Mouse (Mus musculus): ENCODE measurements around the gene Frem1. TPM values are rescaled to one million over a fixed set of nuclear protein-coding genes. Genes with fewer than 3 reads are reported as not detected.
A peak's percentile ranks its signal among the peaks of the same experiment; 100 is the strongest.

Gene Frem1
- polyA plus RNA-seq, 2 experiments: 12.8 to 16.6 TPM

- peaks cover 10% of the 10 kb centered on the region for H3K4me1 ChIP-seq (ENCODE audit: control insufficient read depth, insufficient read depth, low read length)
- H3K27me3 ChIP-seq (ENCODE audit: control insufficient read depth, insufficient read depth, low read length): no peaks in the 10 kb centered on the region
- H3K4me2 ChIP-seq (replicated peaks; ENCODE audit: low read depth, low read length, severe bottlenecking): no peak overlapping the region
- TF ChIP-seq POLR2A (IDR thresholded peaks at IDR 0.05; ENCODE audit: borderline replicate concordance, extremely low read depth, insufficient read depth, insufficient read length): no peak
- H3K9ac ChIP-seq (ENCODE audit: low read depth, low read length, severe bottlenecking): no peak overlapping the region
- H3K9me3 ChIP-seq (ENCODE audit: control insufficient read depth, low read length): no peaks in the 10 kb centered on the region
- H3K36me3 ChIP-seq (ENCODE audit: control insufficient read depth, insufficient read depth, low read length): no peaks in the 10 kb centered on the region
- no peak for DNase-seq (ENCODE audit: low spot score)
- 46% methylated on average over 3 of the region's 3 CpGs for WGBS
- ATAC-seq (ENCODE audit: low FRiP score, low read depth): no peak
- H3K27ac ChIP-seq (replicated peaks; ENCODE audit: low read depth, low read length): no peak overlapping the region
- no peak overlapping the region for H3K4me3 ChIP-seq (replicated peaks; ENCODE audit: low read length)
Observed at GRCm38 (mm10) chr4:82860566-82860965, 191.6 kb downstream of the Frem1 start.

- Histone ChIP-seq H3K27me3 (ENCODE audit: control insufficient read depth, insufficient read depth, low read length) (no peaks in the 10 kb centered on the region), H3K4me1 (ENCODE audit: control insufficient read depth, insufficient read depth, low read length) (peaks cover 10% of the 10 kb centered on the region), H3K27ac (replicated peaks; ENCODE audit: low read depth, low read length) (peak within 1 kb of the TSS; percentile 83), H3K36me3 (ENCODE audit: control insufficient read depth, insufficient read depth, low read length) (no peaks in the 10 kb centered on the region), H3K9ac (ENCODE audit: low read depth, low read length, severe bottlenecking) (peak within 1 kb of the TSS; percentile 90), H3K4me3 (replicated peaks; ENCODE audit: low read length) (peak within 1 kb of the TSS; percentile 84), H3K4me2 (replicated peaks; ENCODE audit: low read depth, low read length, severe bottlenecking) (peak within 1 kb of the TSS; percentile 78), H3K9me3 (ENCODE audit: control insufficient read depth, low read length) (no peaks in the 10 kb centered on the region)
- WGBS: 1% methylated on average over 43 of the region's 82 CpGs
- ATAC-seq (ENCODE audit: low FRiP score, low read depth) (peak; percentile 86), DNase-seq (ENCODE audit: low spot score) (peak; percentile 54)
- TF ChIP-seq POLR2A (IDR thresholded peaks at IDR 0.05; ENCODE audit: borderline replicate concordance, extremely low read depth, insufficient read depth, insufficient read length): no peak
Observed at GRCm38 (mm10) chr4:82859131-82860125, 192.7 kb downstream of the Frem1 start, which contains the start of gene Zdhhc21. Gene Zdhhc21, minus strand, starts transcription at chr4:82859958.

- no peaks in the 10 kb centered on the region for H3K36me3 ChIP-seq (ENCODE audit: control insufficient read depth, insufficient read depth, low read length)
- H3K9ac ChIP-seq (ENCODE audit: low read depth, low read length, severe bottlenecking): peak overlapping the region; percentile 90
- H3K9me3 ChIP-seq (ENCODE audit: control insufficient read depth, low read length): no peaks in the 10 kb centered on the region
- TF ChIP-seq POLR2A (IDR thresholded peaks at IDR 0.05; ENCODE audit: borderline replicate concordance, extremely low read depth, insufficient read depth, insufficient read length): no peak
- H3K4me3 ChIP-seq (replicated peaks; ENCODE audit: low read length): peak overlapping the region; percentile 84
- WGBS: 26% methylated on average over 4 of the region's 4 CpGs
- H3K27ac ChIP-seq (replicated peaks; ENCODE audit: low read depth, low read length): peak overlapping the region; percentile 83; the same call in 1 of the 2 replicates
- H3K4me2 ChIP-seq (replicated peaks; ENCODE audit: low read depth, low read length, severe bottlenecking): peak overlapping the region; percentile 78
- H3K4me1 ChIP-seq (ENCODE audit: control insufficient read depth, insufficient read depth, low read length): peaks cover 10% of the 10 kb centered on the region
- H3K27me3 ChIP-seq (ENCODE audit: control insufficient read depth, insufficient read depth, low read length): no peaks in the 10 kb centered on the region
- no peak for DNase-seq (ENCODE audit: low spot score)
- ATAC-seq (ENCODE audit: low FRiP score, low read depth): peak; percentile 7; the same call in 1 of the 2 replicates
Observed at GRCm38 (mm10) chr4:82858431-82859010, 193.6 kb downstream of the Frem1 start.

- Histone ChIP-seq H3K4me3 (replicated peaks; ENCODE audit: low read length) (no peak overlapping the region), H3K4me1 (ENCODE audit: control insufficient read depth, insufficient read depth, low read length) (peaks cover 10% of the 10 kb centered on the region), H3K27ac (replicated peaks; ENCODE audit: low read depth, low read length) (no peak overlapping the region), H3K27me3 (ENCODE audit: control insufficient read depth, insufficient read depth, low read length) (no peaks in the 10 kb centered on the region), H3K4me2 (replicated peaks; ENCODE audit: low read depth, low read length, severe bottlenecking) (no peak overlapping the region), H3K36me3 (ENCODE audit: control insufficient read depth, insufficient read depth, low read length) (0 out of 2 replicates have a peak, but pooled peaks cover 6% of the 10 kb centered on the region), H3K9ac (ENCODE audit: low read depth, low read length, severe bottlenecking) (no peak overlapping the region), H3K9me3 (ENCODE audit: control insufficient read depth, low read length) (no peaks in the 10 kb centered on the region)
- TF ChIP-seq POLR2A (IDR thresholded peaks at IDR 0.05; ENCODE audit: borderline replicate concordance, extremely low read depth, insufficient read depth, insufficient read length): no peak
- WGBS: 76% methylated on average over 3 of the region's 3 CpGs
- ATAC-seq (ENCODE audit: low FRiP score, low read depth) (no peak), DNase-seq (ENCODE audit: low spot score) (no peak)
Observed at GRCm38 (mm10) chr4:82856986-82857385, 195.2 kb downstream of the Frem1 start.

- H3K4me3 ChIP-seq (replicated peaks; ENCODE audit: low read length): no peak overlapping the region
- no peak overlapping the region for H3K27ac ChIP-seq (replicated peaks; ENCODE audit: low read depth, low read length)
- no peak overlapping the region for H3K9ac ChIP-seq (ENCODE audit: low read depth, low read length, severe bottlenecking)
- 0 out of 2 replicates have a peak, but pooled peaks cover 6% of the 10 kb centered on the region for H3K36me3 ChIP-seq (ENCODE audit: control insufficient read depth, insufficient read depth, low read length)
- TF ChIP-seq POLR2A (IDR thresholded peaks at IDR 0.05; ENCODE audit: borderline replicate concordance, extremely low read depth, insufficient read depth, insufficient read length): no peak
- H3K4me1 ChIP-seq (ENCODE audit: control insufficient read depth, insufficient read depth, low read length): peaks cover 8% of the 10 kb centered on the region
- ATAC-seq (ENCODE audit: low FRiP score, low read depth) (no peak), DNase-seq (ENCODE audit: low spot score) (no peak)
- no peak overlapping the region for H3K4me2 ChIP-seq (replicated peaks; ENCODE audit: low read depth, low read length, severe bottlenecking)
- WGBS: 85% methylated on average over 2 of the region's 2 CpGs
- no peaks in the 10 kb centered on the region for H3K9me3 ChIP-seq (ENCODE audit: control insufficient read depth, low read length)
- no peaks in the 10 kb centered on the region for H3K27me3 ChIP-seq (ENCODE audit: control insufficient read depth, insufficient read depth, low read length)
Observed at GRCm38 (mm10) chr4:82853809-82854208, 198.3 kb downstream of the Frem1 start.

Data from limb, embryonic 14.5 days (tissue).